In the genomic region with DNA sequence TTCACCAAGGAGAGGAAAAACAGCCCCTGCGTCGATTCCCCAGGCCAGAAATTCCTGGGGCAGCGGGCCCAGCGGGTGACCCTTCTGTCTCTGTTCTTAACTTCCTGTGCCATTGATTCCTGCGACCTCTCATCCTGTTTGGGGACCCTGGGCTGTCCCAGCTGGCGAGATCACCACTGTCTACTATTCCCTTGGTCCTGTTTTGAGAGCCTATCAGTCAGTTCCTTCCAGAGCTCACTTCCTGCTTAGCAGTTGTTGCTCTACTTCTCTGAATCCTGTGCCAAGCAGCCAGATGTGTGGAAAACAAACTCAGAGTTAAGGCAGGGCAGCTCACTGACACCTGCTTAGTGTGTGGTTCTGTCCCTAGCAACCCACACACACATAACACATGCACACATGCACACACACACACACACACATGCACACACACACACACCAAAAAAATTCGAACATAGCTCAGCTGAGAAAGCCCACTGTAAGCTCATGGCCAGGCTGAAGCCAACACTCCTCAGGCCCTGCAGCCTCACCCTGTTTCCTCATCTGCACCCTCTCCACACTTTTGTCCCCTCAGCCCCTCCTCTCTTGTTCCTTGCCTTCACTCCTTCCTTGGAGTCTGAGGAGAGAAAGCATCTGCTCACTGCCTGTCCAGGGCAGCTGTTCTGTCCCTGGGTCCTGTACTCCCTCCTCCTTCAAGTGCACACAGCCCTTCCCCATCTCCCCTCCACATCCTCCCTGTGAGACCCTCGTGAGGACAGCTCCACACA, we compare ENCODE assay signal across 10 mouse cellular contexts. TPM values are rescaled to one million over a fixed set of nuclear protein-coding genes. Genes with fewer than 3 reads are reported as not detected.
DNase-seq lines count a peak whose midpoint lies in the region; ATAC-seq lines count a peak whose summit lies in the region.
"Had no signal": no experiment of that assay in that cellular context is flagged by ENCODE, and none has a peak within 500 bp of the region (broad histone marks: within the 10 kb centered on the region; RNA-seq: fewer than 3 reads in every experiment).

No protein-coding gene starts in this region.

- no peak overlapping the region for H3K4me3 ChIP-seq in neural tube, embryonic 11.5 days (ENCODE audit: low read depth, low read length)
- H3K4me3 ChIP-seq in neural tube, embryonic 15.5 days (replicated peaks): no peak overlapping the region
- H3K4me3 ChIP-seq in heart, embryonic 16.5 days (ENCODE audit: low read length): no peak overlapping the region
- H3K4me3 ChIP-seq: forebrain, embryonic 15.5 days had no signal

- peaks cover 2% of the 10 kb centered on the region; the same call in 1 of the 2 replicates for H3K4me1 ChIP-seq in neural tube, embryonic 11.5 days (ENCODE audit: control insufficient read depth, insufficient read depth, low read length)
- H3K4me1 ChIP-seq in neural tube, embryonic 15.5 days: 0 out of 2 replicates have a peak, but pooled peaks cover 8% of the 10 kb centered on the region
- H3K4me1 ChIP-seq in heart, embryonic 16.5 days (ENCODE audit: control insufficient read depth, insufficient read depth, low read length): no peaks in the 10 kb centered on the region

- no peaks in the 10 kb centered on the region for H3K36me3 ChIP-seq in neural tube, embryonic 11.5 days (ENCODE audit: control insufficient read depth, insufficient read depth, low read length)
- H3K36me3 ChIP-seq in neural tube, embryonic 15.5 days: no peaks in the 10 kb centered on the region
- H3K36me3 ChIP-seq in heart, embryonic 16.5 days (ENCODE audit: control insufficient read depth, insufficient read depth): no peaks in the 10 kb centered on the region
- H3K36me3 ChIP-seq: forebrain, embryonic 15.5 days had no signal

- H3K9me3 ChIP-seq in neural tube, embryonic 11.5 days (ENCODE audit: control insufficient read depth, low read length): no peaks in the 10 kb centered on the region
- H3K9me3 ChIP-seq in neural tube, embryonic 15.5 days (replicated peaks): no peaks in the 10 kb centered on the region
- no peaks in the 10 kb centered on the region for H3K9me3 ChIP-seq in heart, embryonic 16.5 days (replicated peaks; ENCODE audit: control insufficient read depth, low read length)
- H3K9me3 ChIP-seq: forebrain, embryonic 15.5 days had no signal

- peak; percentile 6 to 18 for DNase-seq in cerebellum, postnatal 10 days
- no peak for DNase-seq in cerebellum, adult 8-10 months
- no peak for DNase-seq in neural tube, embryonic 11.5 days (ENCODE audit: low spot score)
- DNase-seq in lung, postnatal 10 days: peak; percentile 62
- DNase-seq in left cerebral cortex, postnatal 14 days (ENCODE audit: low spot score in 2 of 2): no peak

- H3K27ac ChIP-seq in neural tube, embryonic 11.5 days (ENCODE audit: low read depth, low read length): 0 out of 2 replicates have a peak overlapping the region, but pooled peaks have one; percentile 6
- no peak overlapping the region for H3K27ac ChIP-seq in neural tube, embryonic 15.5 days (replicated peaks)
- peak overlapping the region; percentile 40; the same call in 1 of the 2 replicates for H3K27ac ChIP-seq in heart, embryonic 16.5 days (ENCODE audit: low read length)
- H3K27ac ChIP-seq: forebrain, embryonic 15.5 days had no signal

- H3K27me3 ChIP-seq in neural tube, embryonic 11.5 days (ENCODE audit: control insufficient read depth, insufficient read depth, low read length): no peaks in the 10 kb centered on the region
- H3K27me3 ChIP-seq in neural tube, embryonic 15.5 days (replicated peaks): no peaks in the 10 kb centered on the region
- no peaks in the 10 kb centered on the region for H3K27me3 ChIP-seq in heart, embryonic 16.5 days (ENCODE audit: control insufficient read depth, insufficient read depth, low read length)
- H3K27me3 ChIP-seq: forebrain, embryonic 15.5 days had no signal

- H3K9ac ChIP-seq in neural tube, embryonic 11.5 days (ENCODE audit: low read length): no peak overlapping the region
- no peak overlapping the region for H3K9ac ChIP-seq in neural tube, embryonic 15.5 days (replicated peaks)
- H3K9ac ChIP-seq in heart, embryonic 16.5 days (ENCODE audit: low read length): no peak overlapping the region
- H3K9ac ChIP-seq: forebrain, embryonic 15.5 days had no signal

- no peak for ATAC-seq in neural tube, embryonic 11.5 days (ENCODE audit: insufficient read depth, low FRiP score, low TSS enrichment)
- no peak for ATAC-seq in neural tube, embryonic 15.5 days (ENCODE audit: low FRiP score)
- peak; percentile 86 for ATAC-seq in heart, embryonic 16.5 days (replicated peaks; ENCODE audit: extremely low read depth, insufficient read depth, low FRiP score)
- no peak for ATAC-seq in erythroid progenitor cell, adult 5-6 weeks (replicated peaks; ENCODE audit: low FRiP score, poor library complexity, severe bottlenecking)
- ATAC-seq: forebrain, embryonic 15.5 days had no signal

- intact Hi-C loops in left cerebral cortex, postnatal 14 days (cut with DNase I): no loop called here

- no peak overlapping the region for H3K4me2 ChIP-seq in neural tube, embryonic 11.5 days (ENCODE audit: low read depth)
- H3K4me2 ChIP-seq in neural tube, embryonic 15.5 days: no peak overlapping the region
- no peak overlapping the region for H3K4me2 ChIP-seq in heart, embryonic 16.5 days (ENCODE audit: low read depth, low read length)
- H3K4me2 ChIP-seq: forebrain, embryonic 15.5 days had no signal

- 27% methylated on average over 8 of the region's 8 CpGs for WGBS in neural tube, embryonic 11.5 days
- WGBS in neural tube, embryonic 15.5 days: 39% methylated on average over 8 of the region's 8 CpGs
- 22% methylated on average over 8 of the region's 8 CpGs for WGBS in heart, embryonic 16.5 days

RNA-seq across cellular contexts. Expression of a gene that starts 11.2 kb away (rescaled TPM):
- not detected in 2 replicates for polyA plus RNA-seq in neural tube, embryonic 11.5 days (2014; fragmentation: Nextera tagmentation; extraction: Ambion mirVana)
- polyA plus RNA-seq in neural tube, embryonic 15.5 days (2015; fragmentation: Nextera tagmentation; extraction: Ambion mirVana): 0.14 TPM in 1 of 2 replicates, not detected in the other
- not detected in 2 replicates for polyA plus RNA-seq in heart, embryonic 16.5 days (2015; fragmentation: Nextera tagmentation; extraction: Ambion mirVana)
- not detected in 2 replicates for total RNA-seq in erythroid progenitor cell, adult 5-6 weeks (2015; ENCODE audit: low replicate concordance)
- total RNA-seq in erythroid progenitor cell, adult 5-6 weeks (2017; ENCODE audit: low replicate concordance): not detected in 2 replicates
- under 1 TPM; 0.20 to 0.44 TPM for total RNA-seq in left cerebral cortex, postnatal 14 days (2021)
- total RNA-seq: megakaryocyte, adult 5-6 weeks had no signal
- polyA plus RNA-seq: forebrain, embryonic 15.5 days had no signal

Comparison
In these comparisons a context has a peak if more than half of its experiments do, and no peak if none do; other contexts are left out.
1. DNase-seq: peak in cerebellum, postnatal 10 days (2 of 2) and lung, postnatal 10 days (single experiment); none in cerebellum, adult 8-10 months (single experiment), neural tube, embryonic 11.5 days (single experiment) and left cerebral cortex, postnatal 14 days (0 of 2).